In the genomic region with DNA sequence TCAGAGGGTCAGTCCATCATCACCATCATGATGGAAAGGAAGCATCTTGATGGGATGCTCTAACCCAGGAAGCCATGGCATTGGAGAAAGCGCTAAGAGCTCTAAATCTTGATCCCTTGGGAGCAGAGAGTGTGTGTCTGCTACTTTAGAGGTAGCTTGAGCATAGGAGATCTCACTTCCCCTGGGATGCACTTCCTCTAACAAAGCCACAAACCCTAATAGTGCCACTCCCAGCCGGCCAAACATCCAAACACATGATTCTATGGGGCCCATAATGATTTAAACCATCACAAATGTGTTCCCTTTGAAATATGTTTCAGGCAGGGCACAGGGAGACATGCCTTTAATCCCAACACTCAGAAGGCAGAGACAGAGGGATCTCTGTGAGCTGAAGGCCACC, we compare ENCODE assay signal across 17 mouse cellular contexts.
"Had no signal": no experiment of that assay in that cellular context is flagged by ENCODE, and none has a peak within 500 bp of the region (broad histone marks: within the 10 kb centered on the region; RNA-seq: fewer than 3 reads in every experiment).

No protein-coding gene starts in this region.

- DNase-seq: kidney, adult 18-20 months; kidney, adult 9 months; kidney, postnatal 25 days; left cerebral cortex, postnatal 4 days; liver, postnatal 0 days; lung, postnatal 10 days; lung, postnatal 4 days; thymus, adult 18-20 months; thymus, postnatal 25 days had no signal

- H3K27ac ChIP-seq: layer of hippocampus, adult 2 months; limb, embryonic 12.5 days; limb, embryonic 15.5 days; liver, embryonic 14.5 days; lung, embryonic 15.5 days; midbrain, embryonic 10.5 days; midbrain, embryonic 13.5 days had no signal

- H3K36me3 ChIP-seq: limb, embryonic 12.5 days; limb, embryonic 15.5 days; lung, embryonic 15.5 days; midbrain, embryonic 10.5 days; midbrain, embryonic 13.5 days had no signal

- H3K4me3 ChIP-seq: layer of hippocampus, adult 2 months; limb, embryonic 12.5 days; limb, embryonic 15.5 days; lung, embryonic 15.5 days; megakaryocyte, embryonic 14.5 days; midbrain, embryonic 10.5 days; midbrain, embryonic 13.5 days had no signal

- H3K4me1 ChIP-seq: limb, embryonic 12.5 days; limb, embryonic 15.5 days; lung, embryonic 15.5 days; megakaryocyte, embryonic 14.5 days; midbrain, embryonic 10.5 days; midbrain, embryonic 13.5 days had no signal
